Mouse (Mus musculus): ENCODE data around the gene Mettl8. TPM values are rescaled to one million over a fixed set of nuclear protein-coding genes. Genes with fewer than 3 reads are reported as not detected.

Mettl8 gene
- polyA plus RNA-seq, 1 experiment from 2014 or later, result 18.1 TPM

Other genes starting within 250 kb of the Mettl8 start
- gene Tlk1, start 229.9 kb downstream of the Mettl8 start, polyA plus RNA-seq (2016; fragmentation: Nextera tagmentation; extraction: Ambion mirVana), result 31.4 and 40.0 TPM in 2 replicates
- 40.0 and 41.0 TPM in 2 replicates for gene Dcaf17, start 255 bp downstream of the Mettl8 start, polyA plus RNA-seq (2016; fragmentation: Nextera tagmentation; extraction: Ambion mirVana)
- gene Cybrd1, start 62.3 kb upstream of the Mettl8 start, polyA plus RNA-seq (2016; fragmentation: Nextera tagmentation; extraction: Ambion mirVana), result 0.38 and 0.41 TPM in 2 replicates
- 171 and 182 TPM in 2 replicates for gene Dync1i2, start 156.1 kb upstream of the Mettl8 start, polyA plus RNA-seq (2016; fragmentation: Nextera tagmentation; extraction: Ambion mirVana)